Mouse (Mus musculus): ENCODE results near the gene Trim28. TPM values are rescaled to one million over a fixed set of nuclear protein-coding genes. Genes with fewer than 3 reads are reported as not detected.
"Not testable (repeated sequence)": the region's sequence is repeated elsewhere in the genome, so short reads cannot be mapped to it uniquely, and the experiment has no call there.

Gene Trim28
- polyA plus RNA-seq, 1 experiment from 2014 or later: 87.2 TPM

GRCm38 (mm10) chr7:13056913-13057700, 58.2 kb downstream of the Trim28 start:
- ATAC-seq (no peak), DNase-seq (ENCODE audit: low spot score) (no peak)
- Histone ChIP-seq H3K27me3 (replicated peaks; ENCODE audit: insufficient read depth, low read length) (no peaks in the 10 kb centered on the region), H3K36me3 (ENCODE audit: insufficient read depth, low read length) (no peaks in the 10 kb centered on the region), H3K27ac (ENCODE audit: low read length) (no peak overlapping the region), H3K4me2 (replicated peaks; ENCODE audit: low read depth, low read length) (no peak overlapping the region), H3K9ac (replicated peaks; ENCODE audit: low read depth) (no peak overlapping the region), H3K4me3 (ENCODE audit: low read depth, low read length) (no peak overlapping the region), H3K9me3 (ENCODE audit: low read length) (no peaks in the 10 kb centered on the region), H3K4me1 (ENCODE audit: insufficient read depth, low read depth, low read length) (no peaks in the 10 kb centered on the region)
- 66% methylated on average over 8 of the region's 8 CpGs for WGBS
- TF ChIP-seq CTCF (IDR thresholded peaks at IDR 0.05) (peak; percentile 41), EP300 (IDR thresholded peaks at IDR 0.05) (no peak)

DNA sequence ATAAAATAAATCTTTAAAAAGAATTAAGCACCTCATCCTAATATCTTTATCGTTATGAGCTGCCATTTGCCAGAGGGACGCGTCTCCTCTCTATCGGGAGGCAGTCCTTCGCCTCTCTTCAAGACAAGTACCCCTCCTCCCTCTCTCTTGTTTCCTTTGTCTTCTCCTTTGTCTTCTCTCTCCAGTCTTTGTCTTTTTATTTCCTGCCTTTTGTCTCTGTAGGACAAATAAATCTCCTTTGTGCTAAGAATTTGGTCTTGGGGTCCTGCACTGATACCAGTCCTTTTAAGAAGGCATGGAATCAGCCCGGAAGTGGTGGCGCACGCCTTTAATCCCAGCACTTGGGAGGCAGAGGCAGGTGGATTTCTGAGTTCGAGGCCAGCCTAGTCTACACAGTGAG, 60.6 kb downstream of the Trim28 start:
- H3K4me2 ChIP-seq (replicated peaks; ENCODE audit: low read depth, low read length): no peak overlapping the region
- 83% methylated on average over 9 of the region's 9 CpGs for WGBS
- no peak overlapping the region for H3K4me3 ChIP-seq (ENCODE audit: low read depth, low read length)
- H3K9ac ChIP-seq (replicated peaks; ENCODE audit: low read depth): no peak overlapping the region
- H3K36me3 ChIP-seq (ENCODE audit: insufficient read depth, low read length): no peaks in the 10 kb centered on the region
- no peaks in the 10 kb centered on the region for H3K27me3 ChIP-seq (replicated peaks; ENCODE audit: insufficient read depth, low read length)
- DNase-seq (ENCODE audit: low spot score) (no peak), ATAC-seq (no peak)
- no peaks in the 10 kb centered on the region for H3K4me1 ChIP-seq (ENCODE audit: insufficient read depth, low read depth, low read length)
- TF ChIP-seq CTCF (IDR thresholded peaks at IDR 0.05) (no peak), EP300 (IDR thresholded peaks at IDR 0.05) (no peak)
- no peaks in the 10 kb centered on the region for H3K9me3 ChIP-seq (ENCODE audit: low read length)
- no peak overlapping the region for H3K27ac ChIP-seq (ENCODE audit: low read length)

- H3K27ac ChIP-seq (ENCODE audit: low read length); DNase-seq (ENCODE audit: low spot score): not testable (repeated sequence)
- 0% methylated on average over 1 of the region's 2 CpGs for WGBS
Observed at GRCm38 (mm10) chr7:13063399-13063798, 64.5 kb downstream of the Trim28 start.

DNA sequence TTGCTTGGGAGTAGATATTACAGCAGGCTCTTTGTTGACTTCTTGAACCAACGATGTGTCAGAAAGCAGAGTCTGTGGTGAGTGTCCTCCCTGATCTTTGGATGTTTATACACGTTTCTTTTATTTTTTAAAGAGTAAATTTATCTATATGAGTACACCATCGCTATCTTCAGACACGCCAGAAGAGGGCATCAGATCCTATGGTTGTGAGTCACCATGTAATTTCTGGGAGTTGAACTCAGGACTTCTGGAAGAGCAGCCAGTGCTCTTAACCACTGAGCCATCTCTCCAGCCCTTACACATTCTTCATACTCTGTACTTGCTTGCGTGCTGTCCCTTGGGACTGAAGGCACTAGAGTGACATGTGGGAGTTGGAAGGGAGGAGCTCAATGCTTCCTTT, 73.4 kb downstream of the Trim28 start:
- no peak overlapping the region for H3K4me3 ChIP-seq (ENCODE audit: low read depth, low read length)
- no peaks in the 10 kb centered on the region for H3K4me1 ChIP-seq (ENCODE audit: insufficient read depth, low read depth, low read length)
- TF ChIP-seq EP300 (IDR thresholded peaks at IDR 0.05): no peak
- TF ChIP-seq CTCF (IDR thresholded peaks at IDR 0.05): no peak
- no peak overlapping the region for H3K9ac ChIP-seq (replicated peaks; ENCODE audit: low read depth)
- no peaks in the 10 kb centered on the region for H3K9me3 ChIP-seq (ENCODE audit: low read length)
- no peaks in the 10 kb centered on the region for H3K36me3 ChIP-seq (ENCODE audit: insufficient read depth, low read length)
- no peak overlapping the region for H3K4me2 ChIP-seq (replicated peaks; ENCODE audit: low read depth, low read length)
- no peaks in the 10 kb centered on the region for H3K27me3 ChIP-seq (replicated peaks; ENCODE audit: insufficient read depth, low read length)
- WGBS: 53% methylated on average over 5 of the region's 5 CpGs
- no peak for ATAC-seq
- no peak overlapping the region for H3K27ac ChIP-seq (ENCODE audit: low read length)
- no peak for DNase-seq (ENCODE audit: low spot score)

More at GRCm38 (mm10) chr7:13063399-13063798, 64.5 kb downstream of the Trim28 start:
- not testable (repeated sequence) for H3K9ac ChIP-seq (replicated peaks; ENCODE audit: low read depth); ATAC-seq; H3K36me3 ChIP-seq (ENCODE audit: insufficient read depth, low read length); H3K9me3 ChIP-seq (ENCODE audit: low read length); H3K27me3 ChIP-seq (replicated peaks; ENCODE audit: insufficient read depth, low read length); H3K4me3 ChIP-seq (ENCODE audit: low read depth, low read length); H3K4me1 ChIP-seq (ENCODE audit: insufficient read depth, low read depth, low read length); H3K4me2 ChIP-seq (replicated peaks; ENCODE audit: low read depth, low read length)
- peak; percentile 55 for TF ChIP-seq CTCF (IDR thresholded peaks at IDR 0.05)

Other genes with a start within 250 kb of the Trim28 start
- gene Zscan18, start 195.5 kb upstream of the Trim28 start, polyA plus RNA-seq (2015; fragmentation: Nextera tagmentation; extraction: Ambion mirVana): 1.3 and 2.0 TPM in 2 replicates
- gene Zfp329, start 180.3 kb upstream of the Trim28 start, polyA plus RNA-seq (2015; fragmentation: Nextera tagmentation; extraction: Ambion mirVana): 7.2 and 8.5 TPM in 2 replicates
- 26.4 and 28.3 TPM in 2 replicates for gene Zfp110, start 164.4 kb upstream of the Trim28 start, polyA plus RNA-seq (2015; fragmentation: Nextera tagmentation; extraction: Ambion mirVana)
- gene Zfp128, start 117.9 kb upstream of the Trim28 start, polyA plus RNA-seq (2015; fragmentation: Nextera tagmentation; extraction: Ambion mirVana): 2.5 TPM in 2 replicates
- gene Zscan22, start 101.3 kb upstream of the Trim28 start, polyA plus RNA-seq (2015; fragmentation: Nextera tagmentation; extraction: Ambion mirVana): 4.4 and 4.7 TPM in 2 replicates
- gene Rps5, start 76.8 kb upstream of the Trim28 start, polyA plus RNA-seq (2015; fragmentation: Nextera tagmentation; extraction: Ambion mirVana): 609 and 716 TPM in 2 replicates
- gene Rnf225, start 71.7 kb upstream of the Trim28 start, polyA plus RNA-seq (2015; fragmentation: Nextera tagmentation; extraction: Ambion mirVana): 1.3 and 1.4 TPM in 2 replicates
- 5.5 and 5.7 TPM in 2 replicates for gene Zfp324, start 33.3 kb upstream of the Trim28 start, polyA plus RNA-seq (2015; fragmentation: Nextera tagmentation; extraction: Ambion mirVana)
- gene Zfp446, start 21.3 kb upstream of the Trim28 start, polyA plus RNA-seq (2015; fragmentation: Nextera tagmentation; extraction: Ambion mirVana): 3.9 and 4.0 TPM in 2 replicates
- not detected in 2 replicates for gene Slc27a5, start 922 bp upstream of the Trim28 start, polyA plus RNA-seq (2015; fragmentation: Nextera tagmentation; extraction: Ambion mirVana)
- gene Zbtb45, start 10.9 kb downstream of the Trim28 start, polyA plus RNA-seq (2015; fragmentation: Nextera tagmentation; extraction: Ambion mirVana): 11.9 and 12.2 TPM in 2 replicates
- gene Chmp2a, start 35.7 kb downstream of the Trim28 start, polyA plus RNA-seq (2015; fragmentation: Nextera tagmentation; extraction: Ambion mirVana): 254 and 264 TPM in 2 replicates
- 67.8 and 78.1 TPM in 2 replicates for gene Ube2m, start 39.2 kb downstream of the Trim28 start, polyA plus RNA-seq (2015; fragmentation: Nextera tagmentation; extraction: Ambion mirVana)
- 2.0 and 2.1 TPM in 2 replicates for gene Mzf1, start 55.6 kb downstream of the Trim28 start, polyA plus RNA-seq (2015; fragmentation: Nextera tagmentation; extraction: Ambion mirVana)
- not detected in 2 replicates for gene Vmn1r85, start 96.1 kb downstream of the Trim28 start, polyA plus RNA-seq (2015; fragmentation: Nextera tagmentation; extraction: Ambion mirVana)
- gene Vmn1r86, start 120.8 kb downstream of the Trim28 start, polyA plus RNA-seq (2015; fragmentation: Nextera tagmentation; extraction: Ambion mirVana): not detected in 2 replicates
- not detected in 2 replicates for gene Vmn1r87, start 141.0 kb downstream of the Trim28 start, polyA plus RNA-seq (2015; fragmentation: Nextera tagmentation; extraction: Ambion mirVana)
- gene Vmn1r88, start 160.5 kb downstream of the Trim28 start, polyA plus RNA-seq (2015; fragmentation: Nextera tagmentation; extraction: Ambion mirVana): not detected in 2 replicates
- gene Vmn1r89, start 213.9 kb downstream of the Trim28 start, polyA plus RNA-seq (2015; fragmentation: Nextera tagmentation; extraction: Ambion mirVana): not detected in 2 replicates

All from lung, postnatal 0 days (tissue).